Mouse (Mus musculus): ENCODE results near the gene Ercc4.

The Ercc4 gene

GRCm38 (mm10) chr16:13147810-13148555, 38.5 kb downstream of the Ercc4 start:
- DNase-seq (ENCODE audit: low read depth) = no peak

- no peak for DNase-seq (ENCODE audit: low read depth)
These were observed 40.5 kb downstream of the Ercc4 start for GRCm38 (mm10) chr16:13149950-13150349.

- DNase-seq (ENCODE audit: low read depth) = no peak
These were observed 41.3 kb downstream of the Ercc4 start for GRCm38 (mm10) chr16:13150790-13151189.

GRCm38 (mm10) chr16:13152475-13152874, 43.0 kb downstream of the Ercc4 start:
- no peak for DNase-seq (ENCODE audit: low read depth)

GRCm38 (mm10) chr16:13153215-13153614, 43.7 kb downstream of the Ercc4 start:
- no peak for DNase-seq (ENCODE audit: low read depth)

GRCm38 (mm10) chr16:13154352-13154751, 44.9 kb downstream of the Ercc4 start:
- DNase-seq (ENCODE audit: low read depth) = no peak

GRCm38 (mm10) chr16:13157314-13157713, 47.8 kb downstream of the Ercc4 start:
- no peak for DNase-seq (ENCODE audit: low read depth)

- no peak for DNase-seq (ENCODE audit: low read depth)
These were observed 48.7 kb downstream of the Ercc4 start for GRCm38 (mm10) chr16:13158153-13158670.

- DNase-seq (ENCODE audit: low read depth) = peak; percentile 38
These were observed 49.7 kb downstream of the Ercc4 start for GRCm38 (mm10) chr16:13158906-13159889.

- DNase-seq (ENCODE audit: low read depth) = peak; percentile 87
These were observed 50.6 kb downstream of the Ercc4 start for GRCm38 (mm10) chr16:13159927-13160644.

GRCm38 (mm10) chr16:13161516-13161915, 52.0 kb downstream of the Ercc4 start:
- no peak for DNase-seq (ENCODE audit: low read depth)

- DNase-seq (ENCODE audit: low read depth) = no peak
These were observed 58.2 kb downstream of the Ercc4 start for GRCm38 (mm10) chr16:13167731-13168130.

GRCm38 (mm10) chr16:13173055-13173742, 63.7 kb downstream of the Ercc4 start:
- no peak for DNase-seq (ENCODE audit: low read depth)

- DNase-seq (ENCODE audit: low read depth) = no peak
These were observed 73.0 kb downstream of the Ercc4 start for GRCm38 (mm10) chr16:13182526-13182925.

GRCm38 (mm10) chr16:13183182-13183742, 73.8 kb downstream of the Ercc4 start:
- no peak for DNase-seq (ENCODE audit: low read depth)

- DNase-seq (ENCODE audit: low read depth) = no peak
These were observed 74.9 kb downstream of the Ercc4 start for GRCm38 (mm10) chr16:13184381-13184780.

GRCm38 (mm10) chr16:13189430-13190107, 80.1 kb downstream of the Ercc4 start:
- no peak for DNase-seq (ENCODE audit: low read depth)

GRCm38 (mm10) chr16:13190471-13190870, 81.0 kb downstream of the Ercc4 start:
- DNase-seq (ENCODE audit: low read depth) = no peak

- DNase-seq (ENCODE audit: low read depth) = no peak
These were observed 81.7 kb downstream of the Ercc4 start for GRCm38 (mm10) chr16:13191166-13191565.

- DNase-seq (ENCODE audit: low read depth) = no peak
These were observed 84.2 kb downstream of the Ercc4 start for GRCm38 (mm10) chr16:13193663-13194071.
